Mouse (Mus musculus) lung, adult 2 months (tissue): ENCODE data around the gene Plxna2. TPM values are rescaled to one million over a fixed set of nuclear protein-coding genes. Genes with fewer than 3 reads are reported as not detected.

Experiments
- DNase-seq: peaks from one replicate; pipeline ENCODE4 v3.0.0; 2022
- H3K4me1 ChIP-seq: fragments of 200-500 bp; 2 replicates; pipeline ENCODE4 v1.6.1; 2011; ENCODE audit warnings: low read length; ENCODE audit not compliant: control insufficient read depth, insufficient read depth
- H3K4me3 ChIP-seq: fragments of 200-500 bp; replicated peaks from 2 replicates; pipeline ENCODE3; 2011; ENCODE audit warnings: low read depth, mild to moderate bottlenecking, control low read depth, low read length; ENCODE audit errors: extremely low read depth
- CTCF ChIP-seq: fragments of 200-500 bp; IDR thresholded peaks from 2 replicates; pipeline ENCODE4 v1.5.1; 2011; ENCODE audit warnings: mild to moderate bottlenecking, low read length, control low read depth; ENCODE audit not compliant: insufficient read depth
- POLR2A ChIP-seq: fragments of 200-500 bp; IDR thresholded peaks from 2 replicates; pipeline ENCODE4 v1.6.1; 2011; ENCODE audit warnings: low read depth, mild to moderate bottlenecking, control low read depth, low read length, borderline replicate concordance; ENCODE audit errors: extremely low read depth
- WGBS: fragments of 180-500 bp; shearing (Covaris S2); methylation state at CpG from one replicate; pipeline ENCODE4 v1.1.7; 2018; 5-methylcytosine and 5-hydroxymethylcytosine counted together
- polyA plus RNA-seq: library from polyadenylated mRNA; depleted of rRNA; stranded (reverse); fragments of >200 nt; gene quantifications from 2 replicates; pipeline ENCODE4 v1.2.3, GENCODE M21; 2012

The Plxna2 gene
- polyA plus RNA-seq, 1 experiment: 12.8 TPM

DNA sequence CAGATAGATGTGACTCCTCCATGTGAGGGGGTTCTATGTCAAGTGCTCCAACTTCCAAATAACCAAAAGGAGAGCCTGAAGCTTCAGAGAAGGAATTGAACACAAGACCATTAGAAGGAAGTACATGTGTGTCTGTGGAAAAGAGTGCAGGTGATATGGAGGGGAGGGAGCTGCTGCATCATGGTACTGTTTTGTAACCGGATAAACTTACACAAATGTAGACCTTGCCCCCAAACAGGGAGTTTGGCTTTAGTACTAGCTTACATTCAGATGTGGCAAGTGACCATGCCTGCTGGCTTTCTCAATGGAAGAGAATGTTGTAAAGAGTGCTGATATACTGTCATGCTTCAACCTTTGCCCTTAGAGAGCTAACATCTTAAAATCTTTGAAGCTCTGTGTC is 150.8 kb downstream of the Plxna2 start:
- WGBS: 94% methylated on average over 1 of the region's 1 CpGs
- TF ChIP-seq CTCF (no peak), POLR2A (no peak)
- no peaks in the 10 kb centered on the region for H3K4me1 ChIP-seq
- no peak overlapping the region for H3K4me3 ChIP-seq
- DNase-seq: no peak

DNA sequence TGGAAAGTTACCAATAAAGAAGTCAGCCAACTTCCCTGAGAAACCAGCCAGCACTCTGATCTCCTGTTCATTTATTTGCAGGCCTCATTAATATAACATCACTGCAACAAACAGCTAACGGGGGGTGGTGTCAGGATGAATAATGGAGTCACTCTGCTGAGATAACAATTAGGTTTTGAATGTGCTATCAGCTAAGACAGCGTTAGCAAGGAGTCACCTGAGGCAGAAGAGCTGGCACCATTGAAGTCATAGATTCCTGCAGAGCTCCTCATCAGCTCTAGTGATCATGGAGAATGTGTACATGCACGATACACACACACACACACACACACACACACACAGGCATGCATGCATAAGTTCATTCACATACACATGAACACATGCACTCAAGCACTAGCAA is 154.0 kb downstream of the Plxna2 start:
- Histone ChIP-seq H3K4me1 (no peaks in the 10 kb centered on the region), H3K4me3 (no peak overlapping the region)
- no peak for DNase-seq
- TF ChIP-seq POLR2A (no peak), CTCF (no peak)
- 69% methylated on average over 3 of the region's 3 CpGs for WGBS

DNA sequence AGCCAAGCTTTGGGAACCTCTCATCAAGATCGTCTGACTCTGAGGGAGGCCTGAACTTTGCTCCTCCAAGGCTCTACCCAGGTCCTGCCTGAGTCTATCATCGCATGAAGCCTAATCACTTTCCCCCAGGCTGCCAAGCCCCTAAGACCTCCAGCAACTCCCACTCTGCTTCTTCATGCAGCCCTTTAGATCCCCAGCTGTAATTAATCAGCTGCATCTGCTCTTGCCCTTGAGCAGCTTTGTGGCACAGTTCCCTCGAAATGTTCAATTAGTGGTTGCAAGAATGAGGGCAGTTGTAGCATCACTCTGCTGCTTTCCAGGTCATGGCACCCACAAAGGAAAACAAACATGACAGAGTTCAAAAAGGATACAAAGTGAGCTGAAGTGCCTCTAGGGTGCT is 155.9 kb downstream of the Plxna2 start:
- TF ChIP-seq CTCF: no peak
- TF ChIP-seq POLR2A: no peak
- 57% methylated on average over 3 of the region's 3 CpGs for whole genome bisulfite sequencing
- no peak for DNase-seq
- Histone ChIP-seq H3K4me1 (no peaks in the 10 kb centered on the region), H3K4me3 (no peak overlapping the region)

DNA sequence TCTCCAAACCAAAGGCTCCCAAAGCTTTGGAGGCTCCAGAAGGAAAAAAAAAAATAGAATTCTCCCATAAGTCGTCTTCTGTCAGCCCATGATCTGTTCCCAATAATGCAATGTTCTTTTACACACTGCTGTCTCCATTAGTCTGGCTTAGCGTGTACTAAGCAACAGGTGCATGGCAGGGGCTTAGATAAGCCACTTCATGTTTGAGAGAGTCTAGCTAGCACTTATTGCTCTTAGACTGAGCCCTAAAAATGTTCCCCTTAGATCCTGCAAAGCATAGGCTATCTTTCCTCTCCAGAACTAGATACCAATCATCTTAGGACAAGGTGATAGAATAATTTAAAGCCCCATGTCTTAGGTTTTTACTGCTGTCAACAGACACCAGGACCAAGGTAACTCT is 156.3 kb downstream of the Plxna2 start:
- DNase-seq: no peak
- Histone ChIP-seq H3K4me1 (no peaks in the 10 kb centered on the region), H3K4me3 (no peak overlapping the region)
- WGBS: 71% methylated on average over 2 of the region's 2 CpGs
- TF ChIP-seq CTCF (no peak), POLR2A (no peak)

DNA sequence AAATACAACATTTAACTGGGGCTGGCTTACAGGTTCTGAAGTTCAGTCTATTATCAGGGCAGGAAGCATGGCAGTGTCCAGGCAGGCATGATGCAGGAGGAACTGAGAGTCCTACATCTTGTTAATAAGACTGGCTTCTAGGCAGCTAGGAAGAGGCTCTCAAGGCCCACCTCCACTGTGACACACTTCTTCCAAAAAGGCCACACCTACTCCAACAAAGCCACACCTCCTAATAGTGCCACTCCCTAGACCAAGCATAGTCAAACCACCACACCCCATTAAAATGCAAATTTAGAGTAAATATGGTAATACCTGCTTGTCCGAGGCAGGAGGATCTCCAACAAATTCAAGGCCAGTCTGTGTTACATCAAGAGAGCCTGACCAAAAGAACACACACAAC is 156.7 kb downstream of the Plxna2 start:
- 91% methylated on average over 1 of the region's 1 CpGs for WGBS
- Histone ChIP-seq H3K4me1 (no peaks in the 10 kb centered on the region), H3K4me3 (no peak overlapping the region)
- DNase-seq: no peak
- TF ChIP-seq POLR2A: no peak
- TF ChIP-seq CTCF: no peak

DNA sequence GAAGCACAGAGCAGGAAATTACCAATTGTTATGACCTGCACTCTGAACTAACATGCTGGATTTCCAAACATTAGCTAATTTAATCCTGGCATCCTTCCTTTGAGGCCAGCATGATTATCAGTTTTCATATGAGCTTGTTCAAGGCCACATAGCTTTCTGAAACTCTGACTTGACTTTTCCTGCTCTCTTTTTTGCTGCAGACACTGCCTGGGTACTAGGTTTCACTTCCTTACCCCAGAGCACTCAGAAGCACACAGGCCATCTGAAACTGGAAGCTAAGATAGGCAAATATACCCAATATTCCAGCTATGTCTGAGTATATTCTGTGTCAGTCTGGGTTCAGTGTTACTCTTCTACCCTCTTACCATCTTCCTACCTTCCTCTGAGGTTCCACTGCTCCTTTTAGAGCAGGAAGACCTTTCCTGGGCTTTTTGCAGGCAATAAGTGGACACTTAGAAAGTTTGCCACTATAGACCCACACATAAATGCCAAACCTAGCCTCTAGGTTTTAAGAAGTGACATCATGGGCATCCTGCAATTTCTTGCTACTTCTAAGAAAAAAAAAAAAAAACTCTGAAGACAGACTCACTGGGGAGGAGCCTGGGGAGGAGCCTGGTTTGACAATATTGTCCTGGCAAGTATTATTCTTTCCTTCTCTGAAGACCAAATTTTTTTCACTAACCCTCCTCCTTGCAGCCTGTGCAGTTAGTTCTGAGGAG is 157.8 kb downstream of the Plxna2 start:
- no peak for DNase-seq
- TF ChIP-seq CTCF: no peak
- H3K4me1 ChIP-seq: no peaks in the 10 kb centered on the region

DNA sequence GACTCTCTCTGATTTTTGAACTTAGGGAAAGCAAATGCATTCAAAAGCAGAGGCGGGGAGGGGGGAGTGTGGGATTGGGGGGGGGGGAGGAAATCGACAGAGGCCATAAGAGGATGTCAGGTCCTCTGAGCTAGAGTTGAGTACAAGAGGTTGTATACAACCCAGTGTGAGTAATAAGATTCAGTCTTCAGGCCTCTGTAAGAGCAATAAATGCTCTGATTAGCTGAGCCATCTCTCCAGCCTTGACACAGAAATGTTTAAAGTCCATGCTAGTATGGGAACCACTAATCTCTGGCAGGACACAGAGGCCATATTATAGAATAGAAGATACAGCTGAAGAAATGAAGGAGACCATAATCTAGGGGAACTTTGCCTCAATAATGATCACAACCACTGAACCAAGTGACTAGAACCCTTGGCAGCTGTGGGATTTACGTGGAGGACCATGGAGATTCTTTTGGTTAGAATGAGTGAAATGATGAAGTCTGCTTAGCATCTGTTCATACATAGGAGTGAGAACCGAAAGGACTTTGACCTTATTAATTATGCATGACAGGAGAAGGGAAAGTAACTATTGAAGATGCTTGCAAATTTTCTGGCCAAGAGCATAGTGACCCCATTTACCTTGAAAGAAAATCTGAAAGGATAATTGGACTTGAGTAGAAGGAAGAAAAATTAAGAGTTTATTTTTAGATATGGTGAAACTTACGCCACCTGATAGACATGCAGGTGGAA is 158.7 kb downstream of the Plxna2 start:
- TF ChIP-seq POLR2A: no peak
- TF ChIP-seq CTCF: no peak
- DNase-seq: no peak
- H3K4me3 ChIP-seq: no peak overlapping the region
- H3K4me1 ChIP-seq: no peaks in the 10 kb centered on the region
- 88% methylated on average over 5 of the region's 5 CpGs for WGBS

More for the DNA sequence above, 157.8 kb downstream of the Plxna2 start:
- no peak overlapping the region for H3K4me3 ChIP-seq

DNA sequence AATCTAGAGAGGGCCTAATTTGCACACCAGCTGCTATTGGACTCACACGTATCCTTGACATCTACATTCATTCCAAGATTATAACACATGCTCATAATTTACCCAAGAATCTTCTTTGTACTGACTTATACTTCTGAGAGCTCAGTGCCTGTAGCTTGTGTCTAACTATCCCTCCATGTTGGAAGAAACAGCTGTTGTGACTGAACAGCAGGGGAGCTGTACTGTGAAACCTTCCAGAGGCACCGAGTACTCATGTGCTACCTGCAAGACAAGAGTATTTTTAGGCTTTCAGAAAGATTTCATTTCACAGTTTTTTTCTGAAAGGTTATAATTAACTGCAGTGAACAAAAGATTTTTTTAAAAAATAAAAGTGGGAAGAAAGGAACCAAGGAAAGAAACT is 159.6 kb downstream of the Plxna2 start:
- no peak overlapping the region for H3K4me3 ChIP-seq
- no peak for DNase-seq
- no peaks in the 10 kb centered on the region for H3K4me1 ChIP-seq
- no peak for TF ChIP-seq POLR2A
- TF ChIP-seq CTCF: no peak
- 96% methylated on average over 2 of the region's 2 CpGs for WGBS

DNA sequence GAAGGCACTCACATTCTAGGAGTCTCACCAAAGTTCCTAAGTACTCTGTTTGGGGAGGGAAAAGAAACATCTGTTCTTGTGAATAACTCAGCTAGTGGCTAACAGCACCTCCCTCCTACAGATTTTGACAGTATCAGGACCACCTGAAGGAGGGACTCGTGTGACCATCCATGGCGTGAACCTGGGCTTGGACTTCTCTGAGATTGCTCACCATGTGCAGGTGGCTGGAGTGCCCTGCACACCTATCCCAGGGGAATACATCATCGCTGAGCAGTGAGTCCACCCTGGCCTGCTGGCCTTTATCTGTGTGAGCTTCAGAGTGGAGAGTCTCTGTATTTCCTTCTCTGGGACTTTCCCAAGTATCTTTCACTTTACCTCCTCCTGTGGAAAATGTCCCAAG is 162.4 kb downstream of the Plxna2 start:
- 93% methylated on average over 3 of the region's 3 CpGs for WGBS

DNA sequence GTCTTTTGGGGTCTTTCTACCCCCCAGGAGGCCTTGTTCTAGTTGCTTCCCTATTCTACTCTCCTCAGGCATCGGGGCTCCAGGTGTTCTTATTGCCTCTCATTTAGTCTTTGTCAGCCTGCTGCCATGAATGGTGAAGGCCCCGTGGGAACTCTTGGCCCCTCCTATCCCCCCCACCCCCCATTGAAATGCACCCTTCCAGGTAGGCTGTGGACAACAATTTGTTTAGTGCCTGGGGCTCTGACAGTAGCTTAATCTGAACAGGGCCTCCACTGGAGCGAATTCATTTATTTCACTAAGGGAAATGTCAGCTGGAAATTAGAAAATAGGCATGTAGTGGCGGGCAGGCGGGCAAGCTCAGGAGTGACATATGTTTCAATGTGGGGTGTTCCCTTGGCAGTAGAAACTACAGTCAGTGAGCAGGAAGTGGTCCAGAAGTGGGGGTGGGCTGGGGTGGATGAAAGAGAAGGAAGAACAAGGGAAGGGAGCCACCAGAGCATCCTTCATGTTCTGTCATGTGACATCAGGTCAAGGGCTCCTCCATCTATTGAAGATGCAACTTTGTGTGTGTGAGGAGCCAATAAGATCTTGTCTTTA is 162.9 kb downstream of the Plxna2 start:
- whole genome bisulfite sequencing: 90% methylated on average over 5 of the region's 5 CpGs
- TF ChIP-seq CTCF (no peak), POLR2A (no peak)

More for the DNA sequence above, 162.4 kb downstream of the Plxna2 start:
- DNase-seq: no peak
- H3K4me1 ChIP-seq: no peaks in the 10 kb centered on the region
- no peak overlapping the region for H3K4me3 ChIP-seq
- no peak for TF ChIP-seq POLR2A
- no peak for TF ChIP-seq CTCF

More for the DNA sequence above, 162.9 kb downstream of the Plxna2 start:
- DNase-seq: no peak
- H3K4me3 ChIP-seq: no peak overlapping the region
- no peaks in the 10 kb centered on the region for H3K4me1 ChIP-seq
